Mouse (Mus musculus): ENCODE measurements at regions not wholly inside any gene's neighbourhood (a gene's known extent, or its start where the extent isn't known, plus 50 kb on each side); places are given as distances from the start of the nearest gene placed in this dataset.

DNA sequence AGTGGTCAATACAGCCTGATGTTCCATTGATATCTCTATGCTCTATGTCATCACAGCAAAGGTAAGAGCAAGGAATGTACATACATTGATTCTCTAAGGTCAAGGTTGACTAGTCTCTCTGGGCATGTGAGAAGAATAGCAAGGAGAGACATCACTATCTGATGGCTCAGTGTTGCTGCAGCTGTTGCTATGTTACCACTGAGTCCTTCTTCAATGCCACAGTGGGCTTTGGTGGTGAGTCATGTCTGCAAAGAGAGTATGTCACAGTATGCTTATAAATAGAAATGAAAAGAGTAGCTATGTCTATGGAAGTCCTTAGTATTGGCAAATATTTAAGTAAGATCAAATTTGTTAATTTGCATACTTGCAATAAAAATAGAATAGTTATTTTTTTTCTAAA lies 326.3 kb downstream of the Cd109 start:
- H3K4me3 ChIP-seq (ENCODE audit: low read depth, low read length), result no peak overlapping the region
- H3K9me3 ChIP-seq (replicated peaks; ENCODE audit: control insufficient read depth, low read length), result no peaks in the 10 kb centered on the region
- H3K27ac ChIP-seq (ENCODE audit: low read depth, low read length), result no peak overlapping the region
- H3K9ac ChIP-seq (ENCODE audit: low read depth, low read length), result no peak overlapping the region
- ATAC-seq (replicated peaks; ENCODE audit: insufficient number of reproducible peaks, low FRiP score, low TSS enrichment), result no peak
- H3K36me3 ChIP-seq (ENCODE audit: control insufficient read depth, insufficient read depth, low read length), result no peaks in the 10 kb centered on the region
- no peaks in the 10 kb centered on the region for H3K27me3 ChIP-seq (ENCODE audit: control insufficient read depth, insufficient read depth, low read length)
- no peak overlapping the region for H3K4me2 ChIP-seq
- no peaks in the 10 kb centered on the region for H3K4me1 ChIP-seq (ENCODE audit: control insufficient read depth, insufficient read depth, low read length)

DNA sequence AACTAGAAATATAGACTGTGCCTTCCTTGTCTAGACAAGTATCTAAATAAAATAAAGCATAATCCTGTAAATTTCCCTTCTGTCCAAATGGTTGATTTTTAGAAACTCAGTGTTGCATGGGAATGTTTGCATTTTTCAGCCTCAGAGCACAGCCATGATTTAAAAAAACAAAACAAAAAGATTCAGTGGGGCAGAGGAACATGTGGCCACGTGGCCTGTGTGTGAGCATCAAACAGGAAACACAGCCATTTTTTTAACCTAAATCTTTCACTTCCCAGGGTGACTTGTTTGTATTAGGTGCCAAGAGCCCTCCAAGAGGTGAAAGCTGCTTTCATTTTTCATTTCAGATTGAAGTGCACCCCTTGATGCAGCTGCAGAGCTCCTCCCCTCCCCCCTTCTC lies 349.5 kb downstream of the Cd109 start:
- no peak overlapping the region for H3K4me2 ChIP-seq
- H3K27me3 ChIP-seq (ENCODE audit: control insufficient read depth, insufficient read depth, low read length), result no peaks in the 10 kb centered on the region
- H3K4me3 ChIP-seq (ENCODE audit: low read depth, low read length), result no peak overlapping the region
- ATAC-seq (replicated peaks; ENCODE audit: insufficient number of reproducible peaks, low FRiP score, low TSS enrichment), result no peak
- no peaks in the 10 kb centered on the region for H3K4me1 ChIP-seq (ENCODE audit: control insufficient read depth, insufficient read depth, low read length)
- H3K9ac ChIP-seq (ENCODE audit: low read depth, low read length), result no peak overlapping the region
- H3K9me3 ChIP-seq (replicated peaks; ENCODE audit: control insufficient read depth, low read length), result no peaks in the 10 kb centered on the region
- no peaks in the 10 kb centered on the region for H3K36me3 ChIP-seq (ENCODE audit: control insufficient read depth, insufficient read depth, low read length)
- no peak overlapping the region for H3K27ac ChIP-seq (ENCODE audit: low read depth, low read length)
- 25% methylated on average over 1 of the region's 1 CpGs for WGBS (ENCODE audit: insufficient replicate concordance)

DNA sequence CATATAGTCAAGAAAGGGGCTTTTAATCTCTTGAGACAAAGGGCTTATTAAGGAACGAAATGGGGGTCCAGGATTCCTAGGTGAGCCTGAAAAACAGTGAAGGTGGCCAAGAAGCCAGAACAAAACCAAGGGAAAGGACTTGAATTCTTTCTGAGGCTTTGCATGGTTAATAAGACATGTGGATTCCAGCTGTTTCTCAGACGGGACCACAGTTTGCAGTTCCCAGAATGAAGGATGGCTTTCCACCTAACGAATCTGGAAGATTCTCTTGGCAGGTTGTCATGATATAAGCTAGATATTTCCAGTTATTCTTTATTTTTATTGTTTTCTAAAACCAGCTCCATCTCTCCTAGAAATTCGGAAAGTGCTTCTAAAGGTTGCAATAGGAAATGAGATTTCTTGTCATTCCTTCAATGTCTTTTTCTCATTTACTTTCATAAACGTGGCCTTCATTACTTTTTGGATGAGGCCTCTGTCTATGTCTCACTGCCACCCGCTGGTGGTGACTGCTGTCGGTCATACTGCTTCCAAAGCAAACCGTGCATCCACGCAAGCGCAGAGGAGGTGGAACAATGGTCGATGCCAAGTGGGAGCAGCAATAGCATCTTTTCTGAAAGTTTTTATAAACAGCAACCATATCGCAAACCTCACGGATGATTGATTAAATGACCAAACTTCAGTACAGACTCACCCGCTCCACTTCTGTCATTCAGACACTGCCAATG lies 350.0 kb downstream of the Cd109 start:
- no peaks in the 10 kb centered on the region for H3K4me1 ChIP-seq (ENCODE audit: control insufficient read depth, insufficient read depth, low read length)
- no peaks in the 10 kb centered on the region for H3K27me3 ChIP-seq (ENCODE audit: control insufficient read depth, insufficient read depth, low read length)
- H3K27ac ChIP-seq (ENCODE audit: low read depth, low read length), result no peak overlapping the region
- no peaks in the 10 kb centered on the region for H3K9me3 ChIP-seq (replicated peaks; ENCODE audit: control insufficient read depth, low read length)
- ATAC-seq (replicated peaks; ENCODE audit: insufficient number of reproducible peaks, low FRiP score, low TSS enrichment), result no peak
- H3K4me2 ChIP-seq, result no peak overlapping the region
- 70% methylated on average over 14 of the region's 14 CpGs for WGBS (ENCODE audit: insufficient replicate concordance)
- H3K4me3 ChIP-seq (ENCODE audit: low read depth, low read length), result no peak overlapping the region
- H3K36me3 ChIP-seq (ENCODE audit: control insufficient read depth, insufficient read depth, low read length), result no peaks in the 10 kb centered on the region
- H3K9ac ChIP-seq (ENCODE audit: low read depth, low read length), result no peak overlapping the region

DNA sequence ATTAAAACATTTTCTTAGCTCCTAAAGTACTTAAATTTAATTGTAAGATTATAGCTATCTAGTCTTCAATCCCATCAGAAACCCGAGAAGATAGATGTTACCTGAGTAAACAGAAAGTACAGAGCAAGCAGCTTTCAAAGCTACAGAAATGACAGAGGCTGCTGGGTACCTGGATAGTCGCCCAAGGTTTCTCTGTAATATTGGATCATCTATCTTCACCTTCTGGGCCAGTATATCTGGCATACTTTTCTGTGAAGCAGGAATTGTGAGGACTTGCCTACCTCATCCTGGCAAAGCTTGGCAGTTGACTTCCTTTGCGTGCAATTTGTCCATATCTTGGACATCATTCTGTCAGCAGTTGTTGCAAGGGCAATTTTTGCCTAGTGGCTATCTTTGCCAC lies 356.4 kb downstream of the Cd109 start:
- no peaks in the 10 kb centered on the region for H3K36me3 ChIP-seq (ENCODE audit: control insufficient read depth, insufficient read depth, low read length)
- 76% methylated on average over 3 of the region's 3 CpGs for WGBS (ENCODE audit: insufficient replicate concordance)
- H3K27ac ChIP-seq (ENCODE audit: low read depth, low read length), result no peak overlapping the region
- no peak overlapping the region for H3K9ac ChIP-seq (ENCODE audit: low read depth, low read length)
- no peaks in the 10 kb centered on the region for H3K27me3 ChIP-seq (ENCODE audit: control insufficient read depth, insufficient read depth, low read length)
- no peak overlapping the region for H3K4me2 ChIP-seq
- no peaks in the 10 kb centered on the region for H3K9me3 ChIP-seq (replicated peaks; ENCODE audit: control insufficient read depth, low read length)
- no peak overlapping the region for H3K4me3 ChIP-seq (ENCODE audit: low read depth, low read length)
- H3K4me1 ChIP-seq (ENCODE audit: control insufficient read depth, insufficient read depth, low read length), result no peaks in the 10 kb centered on the region
- no peak for ATAC-seq (replicated peaks; ENCODE audit: insufficient number of reproducible peaks, low FRiP score, low TSS enrichment)

DNA sequence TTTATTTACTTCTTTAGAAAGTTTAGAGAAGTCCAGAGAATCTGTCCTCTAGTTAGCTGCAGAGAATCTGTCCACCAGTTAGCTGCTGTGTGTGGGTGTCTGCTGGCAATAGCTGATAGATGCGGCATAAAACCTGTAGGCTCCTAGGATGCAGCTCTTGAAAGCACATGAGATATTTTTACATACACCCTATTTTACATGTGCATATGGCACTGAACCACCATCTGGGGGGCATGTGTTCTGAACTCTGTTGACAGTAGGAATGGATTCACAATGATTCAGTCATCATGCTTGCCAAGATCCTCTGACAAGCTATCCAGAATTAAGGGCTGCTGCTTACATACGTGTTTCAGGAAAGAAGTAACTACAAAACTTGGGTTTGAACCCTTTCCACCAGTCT lies 368.4 kb downstream of the Cd109 start:
- Histone ChIP-seq H3K27ac (ENCODE audit: low read depth, low read length) (no peak overlapping the region), H3K4me2 (no peak overlapping the region), H3K36me3 (ENCODE audit: control insufficient read depth, insufficient read depth, low read length) (no peaks in the 10 kb centered on the region), H3K9ac (ENCODE audit: low read depth, low read length) (no peak overlapping the region), H3K9me3 (replicated peaks; ENCODE audit: control insufficient read depth, low read length) (no peaks in the 10 kb centered on the region), H3K4me1 (ENCODE audit: control insufficient read depth, insufficient read depth, low read length) (no peaks in the 10 kb centered on the region), H3K27me3 (ENCODE audit: control insufficient read depth, insufficient read depth, low read length) (no peaks in the 10 kb centered on the region), H3K4me3 (ENCODE audit: low read depth, low read length) (no peak overlapping the region)
- ATAC-seq (replicated peaks; ENCODE audit: insufficient number of reproducible peaks, low FRiP score, low TSS enrichment), result no peak
- WGBS (ENCODE audit: insufficient replicate concordance), result 80% methylated on average over 2 of the region's 2 CpGs

DNA sequence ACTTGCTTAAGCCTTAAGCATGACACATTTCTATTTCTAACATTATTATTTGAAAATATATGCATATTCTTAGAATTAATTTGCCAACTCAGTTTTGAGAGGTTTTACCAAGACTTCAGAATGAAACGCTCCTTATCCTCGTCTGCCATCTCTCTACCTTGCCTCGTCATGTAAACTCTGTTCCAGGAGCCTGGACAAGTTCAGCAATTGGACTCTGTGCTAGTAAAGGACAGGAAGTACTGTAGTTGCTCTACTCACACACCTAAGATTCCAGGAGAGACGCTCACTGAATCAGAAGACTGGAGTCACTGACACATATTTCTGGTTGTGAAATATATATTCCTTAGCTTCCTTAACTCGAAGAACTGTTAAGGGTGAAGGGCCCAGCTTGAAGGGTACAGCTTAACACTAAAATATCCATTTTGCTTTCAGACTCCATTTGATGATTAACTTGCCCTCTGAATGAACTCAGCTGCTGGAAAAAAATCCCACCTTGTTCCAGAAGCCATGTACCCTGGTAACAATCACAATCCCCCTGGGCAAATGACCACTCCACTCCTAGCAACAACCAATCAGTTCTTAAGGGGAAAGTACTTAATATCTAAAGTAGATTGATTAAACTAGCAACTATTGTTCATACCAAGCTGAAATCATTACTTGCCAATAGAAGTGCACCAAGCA lies 370.0 kb downstream of the Cd109 start:
- Histone ChIP-seq H3K9me3 (replicated peaks; ENCODE audit: control insufficient read depth, low read length) (no peaks in the 10 kb centered on the region), H3K4me3 (ENCODE audit: low read depth, low read length) (no peak overlapping the region), H3K9ac (ENCODE audit: low read depth, low read length) (no peak overlapping the region), H3K4me2 (no peak overlapping the region), H3K27ac (ENCODE audit: low read depth, low read length) (no peak overlapping the region), H3K4me1 (ENCODE audit: control insufficient read depth, insufficient read depth, low read length) (no peaks in the 10 kb centered on the region), H3K27me3 (ENCODE audit: control insufficient read depth, insufficient read depth, low read length) (no peaks in the 10 kb centered on the region), H3K36me3 (ENCODE audit: control insufficient read depth, insufficient read depth, low read length) (no peaks in the 10 kb centered on the region)
- no peak for ATAC-seq (replicated peaks; ENCODE audit: insufficient number of reproducible peaks, low FRiP score, low TSS enrichment)
- 83% methylated on average over 5 of the region's 5 CpGs for WGBS (ENCODE audit: insufficient replicate concordance)

DNA sequence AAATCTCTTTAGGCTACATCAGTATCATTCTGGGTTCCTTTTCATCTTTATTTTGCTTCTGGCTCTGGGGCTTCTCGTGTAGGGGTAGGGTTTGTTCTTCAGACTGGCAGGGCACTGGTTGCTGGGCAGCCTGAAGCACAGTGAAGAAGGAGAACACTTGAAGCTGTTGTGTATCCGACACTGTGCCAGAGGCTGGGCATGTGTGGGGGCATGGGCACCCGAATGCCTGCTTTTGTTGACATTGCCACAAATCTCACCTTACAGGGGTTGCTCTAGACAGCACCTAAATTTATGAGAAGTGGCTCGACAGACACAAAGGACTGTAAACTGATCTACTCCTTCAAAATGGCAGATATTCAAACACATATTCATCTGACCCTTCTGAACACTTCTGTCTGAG lies 376.0 kb downstream of the Cd109 start:
- ATAC-seq (replicated peaks; ENCODE audit: insufficient number of reproducible peaks, low FRiP score, low TSS enrichment), result no peak
- Histone ChIP-seq H3K4me1 (ENCODE audit: control insufficient read depth, insufficient read depth, low read length) (no peaks in the 10 kb centered on the region), H3K9ac (ENCODE audit: low read depth, low read length) (no peak overlapping the region), H3K36me3 (ENCODE audit: control insufficient read depth, insufficient read depth, low read length) (no peaks in the 10 kb centered on the region), H3K27me3 (ENCODE audit: control insufficient read depth, insufficient read depth, low read length) (no peaks in the 10 kb centered on the region), H3K27ac (ENCODE audit: low read depth, low read length) (no peak overlapping the region), H3K4me3 (ENCODE audit: low read depth, low read length) (no peak overlapping the region), H3K4me2 (no peak overlapping the region), H3K9me3 (replicated peaks; ENCODE audit: control insufficient read depth, low read length) (no peaks in the 10 kb centered on the region)
- 66% methylated on average over 4 of the region's 4 CpGs for WGBS (ENCODE audit: insufficient replicate concordance)

DNA sequence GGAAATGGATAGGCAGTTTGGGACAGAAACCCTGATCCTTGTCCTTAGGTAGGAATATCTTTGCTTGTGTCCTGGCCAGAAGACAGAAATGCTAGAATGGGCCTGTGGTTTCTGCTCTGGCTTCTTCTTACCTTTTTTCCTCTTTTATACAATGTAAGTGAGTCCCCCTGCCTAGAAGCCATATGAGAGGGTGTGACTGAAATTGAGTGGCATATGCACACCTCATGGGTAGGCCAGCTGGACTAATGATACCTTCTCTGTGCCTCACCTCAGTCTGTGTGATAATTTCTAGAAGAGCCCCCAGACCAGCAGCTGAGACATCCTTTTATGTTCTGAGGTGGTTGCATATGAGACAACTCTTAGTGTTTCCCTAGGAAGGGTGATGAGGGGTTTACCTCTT lies 385.7 kb downstream of the Cd109 start:
- Histone ChIP-seq H3K27me3 (ENCODE audit: control insufficient read depth, insufficient read depth, low read length) (no peaks in the 10 kb centered on the region), H3K27ac (ENCODE audit: low read depth, low read length) (no peak overlapping the region), H3K9me3 (replicated peaks; ENCODE audit: control insufficient read depth, low read length) (no peaks in the 10 kb centered on the region), H3K4me3 (ENCODE audit: low read depth, low read length) (no peak overlapping the region), H3K4me1 (ENCODE audit: control insufficient read depth, insufficient read depth, low read length) (no peaks in the 10 kb centered on the region), H3K36me3 (ENCODE audit: control insufficient read depth, insufficient read depth, low read length) (no peaks in the 10 kb centered on the region), H3K4me2 (no peak overlapping the region), H3K9ac (ENCODE audit: low read depth, low read length) (no peak overlapping the region)
- no peak for ATAC-seq (replicated peaks; ENCODE audit: insufficient number of reproducible peaks, low FRiP score, low TSS enrichment)

DNA sequence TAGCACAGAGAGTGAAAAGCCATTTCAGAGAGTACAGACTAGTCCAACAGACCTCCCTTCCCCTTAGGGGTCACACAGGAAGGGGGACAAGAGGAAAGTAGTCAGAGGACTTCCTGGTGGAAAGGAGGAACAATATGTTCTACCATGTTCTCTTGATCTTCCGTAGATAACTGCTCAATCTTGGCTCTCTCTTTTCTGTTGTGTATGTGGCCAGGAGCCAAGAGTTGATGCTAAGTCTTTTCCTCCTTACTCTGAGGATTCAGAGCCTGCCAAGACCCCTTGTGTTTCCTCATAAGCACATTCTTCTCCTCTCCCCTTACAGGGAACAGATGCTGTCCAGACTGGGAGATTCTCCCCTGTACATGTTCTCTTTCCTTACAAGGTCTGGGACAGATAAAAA lies 386.6 kb downstream of the Cd109 start:
- H3K36me3 ChIP-seq (ENCODE audit: control insufficient read depth, insufficient read depth, low read length), result no peaks in the 10 kb centered on the region
- ATAC-seq (replicated peaks; ENCODE audit: insufficient number of reproducible peaks, low FRiP score, low TSS enrichment), result no peak
- no peak overlapping the region for H3K4me3 ChIP-seq (ENCODE audit: low read depth, low read length)
- WGBS (ENCODE audit: insufficient replicate concordance), result 83% methylated on average over 1 of the region's 1 CpGs
- H3K4me2 ChIP-seq, result no peak overlapping the region
- no peak overlapping the region for H3K9ac ChIP-seq (ENCODE audit: low read depth, low read length)
- no peaks in the 10 kb centered on the region for H3K4me1 ChIP-seq (ENCODE audit: control insufficient read depth, insufficient read depth, low read length)
- H3K27me3 ChIP-seq (ENCODE audit: control insufficient read depth, insufficient read depth, low read length), result no peaks in the 10 kb centered on the region
- H3K9me3 ChIP-seq (replicated peaks; ENCODE audit: control insufficient read depth, low read length), result no peaks in the 10 kb centered on the region
- no peak overlapping the region for H3K27ac ChIP-seq (ENCODE audit: low read depth, low read length)

All from heart, embryonic 11.5 days (tissue).